Mouse (Mus musculus) adipocyte (in vitro differentiated cells): ENCODE measurements around the gene Zfp956.

ENCODE experiments used
- DNase-seq: peaks from one replicate; pipeline ENCODE4 v3.0.0-alpha.2; 2016; ENCODE audit warnings: low spot score

Gene Zfp956

GRCm38 (mm10) chr6:47953191-47953726 is at the start of gene Zfp956:
TSS of gene Zfp956 (plus strand) at chr6:47953390.
- DNase-seq = peak; percentile 92

- DNase-seq = peak; percentile 29
Measured at GRCm38 (mm10) chr6:47903587-47903986, 49.6 kb upstream of the Zfp956 start.

- DNase-seq = no peak
Measured at GRCm38 (mm10) chr6:47904361-47904760, 48.8 kb upstream of the Zfp956 start.

- DNase-seq = no peak
Measured at GRCm38 (mm10) chr6:47904917-47905695, 48.1 kb upstream of the Zfp956 start.

- no peak for DNase-seq
Measured at GRCm38 (mm10) chr6:47906326-47906725, 46.9 kb upstream of the Zfp956 start.

- DNase-seq = no peak
Measured at GRCm38 (mm10) chr6:47909007-47909406, 44.2 kb upstream of the Zfp956 start.

GRCm38 (mm10) chr6:47911650-47912049 is 41.5 kb upstream of the Zfp956 start:
- no peak for DNase-seq

GRCm38 (mm10) chr6:47912991-47913390 is 40.2 kb upstream of the Zfp956 start:
- no peak for DNase-seq

- DNase-seq = no peak
Measured at GRCm38 (mm10) chr6:47917051-47917450, 36.1 kb upstream of the Zfp956 start.

- no peak for DNase-seq
Measured at GRCm38 (mm10) chr6:47918768-47919274, 34.4 kb upstream of the Zfp956 start.

GRCm38 (mm10) chr6:47919646-47920446 is 33.3 kb upstream of the Zfp956 start:
- DNase-seq = no peak

GRCm38 (mm10) chr6:47920447-47921340 is 32.5 kb upstream of the Zfp956 start, which contains the start of gene Zfp212:
TSS of gene Zfp212 (plus strand) at chr6:47920476.
- DNase-seq = peak; percentile 95

- DNase-seq = no peak
Measured at GRCm38 (mm10) chr6:47942461-47942860, 10.7 kb upstream of the Zfp956 start.

- no peak for DNase-seq
Measured at GRCm38 (mm10) chr6:47943021-47943691, 10.0 kb upstream of the Zfp956 start.

GRCm38 (mm10) chr6:47943721-47944120 is 9.5 kb upstream of the Zfp956 start:
- DNase-seq = no peak

GRCm38 (mm10) chr6:47947388-47947787 is 5.8 kb upstream of the Zfp956 start:
- DNase-seq = no peak

- no peak for DNase-seq
Measured at GRCm38 (mm10) chr6:47954425-47954824, 1.2 kb downstream of the Zfp956 start.

- DNase-seq = no peak
Measured at GRCm38 (mm10) chr6:47957816-47958215, 4.6 kb downstream of the Zfp956 start.

GRCm38 (mm10) chr6:47960685-47961421 is 7.7 kb downstream of the Zfp956 start:
- DNase-seq = no peak

- DNase-seq = no peak
Measured at GRCm38 (mm10) chr6:47963051-47963450, 9.9 kb downstream of the Zfp956 start.
